Mouse (Mus musculus): Measurements from ENCODE around the gene Cacna2d2.

Cacna2d2 gene

GRCm38 (mm10) chr9:107399491-107399971, at the start of gene Cacna2d2:
TSS of gene Cacna2d2 (plus strand) at chr9:107399612.
- peak; percentile 18 for DNase-seq

GRCm38 (mm10) chr9:107354826-107355225, 44.6 kb upstream of the Cacna2d2 start:
- DNase-seq: peak; percentile 18

- peak; percentile 75 for DNase-seq
Observed at GRCm38 (mm10) chr9:107355870-107356765, 43.3 kb upstream of the Cacna2d2 start.

GRCm38 (mm10) chr9:107357651-107358050, 41.8 kb upstream of the Cacna2d2 start:
- peak; percentile 82 for DNase-seq

GRCm38 (mm10) chr9:107360989-107361388, 38.4 kb upstream of the Cacna2d2 start:
- DNase-seq: no peak

GRCm38 (mm10) chr9:107366644-107367043, 32.8 kb upstream of the Cacna2d2 start:
- DNase-seq: peak; percentile 68

- DNase-seq: no peak
Observed at GRCm38 (mm10) chr9:107368302-107368701, 31.1 kb upstream of the Cacna2d2 start.

GRCm38 (mm10) chr9:107369270-107370105, 29.9 kb upstream of the Cacna2d2 start:
- DNase-seq: no peak

GRCm38 (mm10) chr9:107370106-107370463, 29.3 kb upstream of the Cacna2d2 start:
- DNase-seq: no peak

GRCm38 (mm10) chr9:107372441-107372840, 27.0 kb upstream of the Cacna2d2 start:
- DNase-seq: no peak

GRCm38 (mm10) chr9:107374623-107375022, 24.8 kb upstream of the Cacna2d2 start:
- DNase-seq: peak; percentile 18

- no peak for DNase-seq
Observed at GRCm38 (mm10) chr9:107375451-107375850, 24.0 kb upstream of the Cacna2d2 start.

GRCm38 (mm10) chr9:107377961-107378512, 21.4 kb upstream of the Cacna2d2 start:
- no peak for DNase-seq

GRCm38 (mm10) chr9:107381723-107382122, 17.7 kb upstream of the Cacna2d2 start:
- DNase-seq: peak; percentile 18

GRCm38 (mm10) chr9:107384396-107384795, 15.0 kb upstream of the Cacna2d2 start:
- no peak for DNase-seq

- peak; percentile 28 for DNase-seq
Observed at GRCm38 (mm10) chr9:107386722-107387121, 12.7 kb upstream of the Cacna2d2 start.

- DNase-seq: no peak
Observed at GRCm38 (mm10) chr9:107387708-107388107, 11.7 kb upstream of the Cacna2d2 start.

GRCm38 (mm10) chr9:107388263-107388662, 11.1 kb upstream of the Cacna2d2 start:
- DNase-seq: no peak

GRCm38 (mm10) chr9:107396397-107396796, 3.0 kb upstream of the Cacna2d2 start:
- no peak for DNase-seq

GRCm38 (mm10) chr9:107398968-107399367, 444 bp upstream of the Cacna2d2 start:
- no peak for DNase-seq

GRCm38 (mm10) chr9:107400060-107400511, 674 bp downstream of the Cacna2d2 start:
- DNase-seq: no peak

GRCm38 (mm10) chr9:107400666-107401285, 1.4 kb downstream of the Cacna2d2 start:
- no peak for DNase-seq

GRCm38 (mm10) chr9:107403116-107403515, 3.7 kb downstream of the Cacna2d2 start:
- no peak for DNase-seq

Measured in lung, postnatal 14 days (tissue).